Mouse (Mus musculus): ENCODE results near the gene Dynlt1c.
A peak's percentile ranks its signal among the peaks of the same experiment; 100 is the strongest.
"Not testable (repeated sequence)": the region's sequence is repeated elsewhere in the genome, so short reads cannot be mapped to it uniquely, and the experiment has no call there.

Dynlt1c gene

DNA sequence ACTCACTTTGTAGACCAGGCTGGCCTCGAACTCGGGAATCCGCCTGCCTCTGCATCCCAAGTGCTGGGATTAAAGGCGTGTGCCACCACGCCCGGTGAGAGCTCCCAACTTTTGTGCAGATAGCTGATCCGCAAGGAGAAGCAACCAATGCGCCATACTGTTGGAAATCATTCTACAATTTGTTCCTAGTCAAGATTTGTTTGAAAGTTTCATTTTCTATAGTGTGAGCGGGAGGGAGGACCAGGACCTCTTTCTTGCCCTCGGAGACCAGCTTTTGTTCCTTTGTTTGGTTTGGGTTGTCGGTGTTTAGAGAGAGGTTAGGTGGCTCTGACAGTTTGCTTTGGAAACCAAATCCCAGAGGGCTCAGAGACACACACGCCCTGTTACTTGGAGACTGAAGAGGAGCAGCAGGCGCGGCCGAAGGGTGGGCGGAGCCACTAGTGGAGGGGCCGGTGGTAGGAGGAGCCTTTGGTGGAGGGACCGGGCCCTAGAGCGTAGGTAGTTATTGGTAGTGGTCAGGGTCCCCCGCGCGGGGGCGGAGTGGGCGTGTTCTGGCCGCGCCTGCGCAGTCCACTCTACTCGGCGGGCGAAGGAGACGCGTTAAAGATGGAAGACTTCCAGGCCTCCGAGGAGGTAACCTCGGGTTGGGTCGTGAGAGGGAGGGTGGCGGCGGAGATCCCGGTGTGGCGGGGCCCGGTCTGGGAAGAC is at the start of gene Dynlt1c:
TSS of gene Dynlt1c (plus strand) at position 468 of the 708 bp plus-strand sequence.
- peak; percentile 85 to 88 for DNase-seq

DNA sequence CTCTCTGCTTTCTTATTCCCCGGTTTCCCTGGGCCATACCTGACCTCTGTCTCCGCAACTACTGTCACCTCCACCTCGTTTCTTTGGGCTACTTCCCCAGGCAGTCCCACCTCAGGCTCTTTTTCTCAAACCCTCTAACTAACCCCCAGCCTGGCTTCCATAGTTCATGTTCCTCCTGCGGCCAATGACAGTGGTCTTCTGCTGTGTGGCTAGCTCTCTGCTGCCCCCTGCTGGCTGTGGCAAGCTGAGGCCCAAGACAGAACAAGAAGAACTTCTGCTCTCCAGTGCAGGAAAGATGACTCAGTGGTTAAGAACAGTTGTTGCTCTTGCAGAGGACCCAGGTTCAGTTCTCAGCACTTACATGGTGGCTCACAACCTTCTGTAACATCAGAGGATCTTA is 47.7 kb upstream of the Dynlt1c start:
- DNase-seq = not testable (repeated sequence)

DNA sequence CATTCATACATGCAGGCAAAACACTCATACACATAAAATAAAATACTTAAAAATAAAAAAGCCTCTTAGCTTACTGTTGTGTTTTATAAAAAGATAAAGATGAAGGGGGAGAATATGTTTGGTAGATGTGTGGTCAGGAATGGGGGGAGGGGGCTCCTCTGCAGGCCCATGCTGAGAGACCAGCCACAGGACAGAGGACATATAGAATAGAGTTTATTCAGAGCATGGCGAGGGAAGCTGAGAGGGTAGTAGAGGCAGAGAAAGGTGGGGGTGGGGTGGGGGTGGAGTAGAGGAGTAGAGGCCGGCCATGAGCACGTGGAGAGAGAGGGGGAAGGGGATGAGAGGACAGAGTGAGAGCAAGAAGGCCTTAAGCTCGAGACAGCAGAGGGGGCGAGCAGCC is 47.2 kb upstream of the Dynlt1c start:
- DNase-seq = not testable (repeated sequence)

DNA sequence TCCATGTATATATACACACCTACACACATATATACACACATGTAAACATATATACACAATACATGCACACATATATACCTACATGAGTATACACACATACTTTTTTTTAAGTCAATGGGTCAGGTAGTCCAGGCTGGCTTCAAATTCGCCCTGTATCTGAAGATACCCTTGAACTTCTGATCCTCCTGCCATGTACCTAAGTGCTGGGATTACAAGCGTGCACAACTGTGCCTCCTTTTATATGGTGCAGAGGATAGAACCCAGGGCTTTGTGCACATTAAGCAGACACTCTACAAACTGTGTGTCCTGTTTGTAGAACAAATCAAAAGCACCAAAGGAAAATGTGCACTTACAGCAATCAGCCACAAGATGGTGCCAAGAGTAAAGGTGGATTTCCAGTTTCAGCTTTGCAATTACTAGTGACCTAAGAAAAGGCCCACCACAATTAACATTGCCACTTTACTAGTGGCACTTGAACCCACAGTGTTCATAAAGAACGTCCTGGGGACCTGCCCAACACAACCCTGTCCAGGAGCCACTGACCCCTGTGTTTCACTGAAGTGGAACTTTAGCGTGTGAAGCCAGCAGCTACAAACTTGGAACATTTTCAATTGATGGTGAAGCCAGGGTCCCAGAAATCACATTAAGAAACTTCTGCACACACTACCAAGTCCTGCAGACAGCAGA is 41.9 kb upstream of the Dynlt1c start:
- DNase-seq = not testable (repeated sequence)

DNA sequence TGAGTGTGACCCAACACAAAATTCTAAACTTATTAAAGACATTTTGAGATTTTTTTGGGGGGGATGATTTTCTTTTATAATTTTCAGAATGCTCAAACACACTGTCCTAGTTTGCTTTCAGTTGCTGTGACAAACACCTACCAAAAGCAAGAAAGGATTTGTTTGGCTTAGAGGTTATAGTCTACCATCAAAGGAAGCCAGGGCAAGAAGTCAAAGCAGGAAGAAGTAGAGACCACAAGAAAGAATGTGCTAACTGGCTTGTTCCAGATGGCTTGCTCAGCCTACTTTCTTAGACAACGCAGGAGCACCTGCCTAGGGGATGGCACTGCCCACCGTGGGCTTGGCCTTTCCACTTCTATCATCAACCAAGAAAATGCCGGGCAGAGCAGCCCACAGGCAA is 36.6 kb upstream of the Dynlt1c start:
- not testable (repeated sequence) for DNase-seq

DNA sequence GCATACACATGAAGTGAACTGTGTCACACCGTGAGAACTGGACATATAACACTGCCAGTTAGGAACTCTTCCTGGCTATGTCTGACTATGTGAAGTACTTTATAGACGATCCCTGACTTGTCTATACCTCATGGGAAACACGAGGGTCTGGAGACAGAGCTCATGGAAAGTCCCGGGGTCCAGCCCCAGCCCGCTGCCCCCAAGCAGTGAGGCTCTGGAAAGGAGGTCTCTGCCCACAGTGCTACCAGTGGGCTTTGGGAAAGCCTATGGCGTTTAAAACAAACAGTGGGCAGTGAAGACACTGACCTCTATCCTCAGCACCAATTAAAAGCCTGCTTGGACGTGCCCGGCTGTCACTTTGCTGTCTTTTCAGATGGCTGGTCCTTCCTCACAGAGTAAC is 33.6 kb upstream of the Dynlt1c start:
- DNase-seq = not testable (repeated sequence)

DNA sequence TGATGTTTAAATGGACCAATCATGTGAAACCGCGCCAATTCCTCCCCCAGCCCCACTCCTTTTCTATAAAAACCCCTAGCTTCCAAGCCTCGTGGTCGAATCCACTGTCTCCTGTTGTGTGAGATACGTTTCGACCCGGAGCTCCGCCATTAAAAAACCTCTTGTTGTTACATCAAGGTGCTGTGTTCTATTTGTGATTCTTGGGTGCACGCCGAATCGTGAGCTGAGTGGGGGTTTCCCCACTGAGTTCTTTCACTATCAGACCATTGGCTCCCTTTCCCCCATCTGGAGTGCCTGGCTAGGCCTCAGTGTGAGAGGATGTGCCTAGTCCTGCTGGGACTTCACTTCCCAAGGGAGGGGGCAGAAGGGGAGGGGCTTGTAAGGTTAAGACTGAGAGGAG is 30.2 kb upstream of the Dynlt1c start:
- DNase-seq = not testable (repeated sequence)

DNA sequence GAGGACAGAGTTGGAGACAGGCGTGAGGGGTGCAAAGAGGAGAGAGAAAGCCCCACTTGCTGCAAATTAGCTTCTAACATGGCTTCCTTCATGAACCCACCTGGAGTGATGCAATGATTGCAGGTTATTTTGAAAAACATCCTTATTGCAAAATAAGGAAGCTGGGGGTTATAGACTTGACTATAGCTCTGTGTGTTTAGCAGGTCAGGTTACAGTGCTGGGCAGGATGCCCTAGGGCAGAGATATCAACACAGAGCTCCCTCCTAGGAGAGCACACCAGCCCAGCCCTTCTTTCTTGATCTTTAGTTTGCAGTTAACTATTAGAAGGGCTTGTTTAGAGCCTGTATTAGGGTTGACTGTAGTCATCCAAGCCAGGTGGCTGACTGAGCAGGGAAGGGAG is 29.3 kb upstream of the Dynlt1c start:
- not testable (repeated sequence) for DNase-seq

DNA sequence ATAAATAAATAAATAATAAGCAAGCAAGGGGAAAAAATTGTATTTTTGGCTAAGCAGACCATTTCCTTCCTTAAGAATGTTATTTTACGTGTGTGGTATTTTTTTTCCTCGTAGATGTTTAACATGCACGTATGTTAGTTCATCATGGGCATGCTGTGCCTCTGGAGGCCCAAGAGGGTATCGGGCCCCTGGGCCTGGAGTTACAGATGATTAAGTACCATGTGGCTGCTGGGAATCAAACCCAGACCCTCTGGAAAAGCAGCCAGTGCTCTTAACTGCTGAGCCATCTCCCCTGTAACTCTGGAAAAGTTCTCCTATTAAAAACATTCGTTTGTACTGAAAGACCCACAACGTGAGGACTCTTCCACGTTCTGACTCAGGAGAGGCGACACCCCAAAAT is 26.1 kb upstream of the Dynlt1c start:
- DNase-seq = not testable (repeated sequence)

DNA sequence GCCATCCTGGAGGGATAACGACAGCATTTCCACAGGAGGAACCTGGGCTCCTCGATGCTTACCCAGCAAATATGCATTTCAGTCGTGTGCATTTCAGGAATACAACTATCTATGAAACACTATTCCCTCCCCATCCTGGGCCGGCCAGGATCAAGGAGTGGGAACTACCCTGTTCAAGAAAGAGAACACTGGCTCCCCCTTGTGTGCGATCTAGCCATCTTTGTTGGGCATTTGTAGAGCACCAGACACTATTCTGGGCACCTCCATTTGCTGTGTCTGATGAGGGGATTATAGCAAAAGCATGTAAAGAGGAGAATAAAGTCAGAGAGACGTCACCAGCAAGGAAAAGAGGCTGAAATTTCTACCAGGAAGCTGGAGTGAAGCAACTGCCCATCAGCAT is 12.8 kb upstream of the Dynlt1c start:
- DNase-seq = not testable (repeated sequence)

DNA sequence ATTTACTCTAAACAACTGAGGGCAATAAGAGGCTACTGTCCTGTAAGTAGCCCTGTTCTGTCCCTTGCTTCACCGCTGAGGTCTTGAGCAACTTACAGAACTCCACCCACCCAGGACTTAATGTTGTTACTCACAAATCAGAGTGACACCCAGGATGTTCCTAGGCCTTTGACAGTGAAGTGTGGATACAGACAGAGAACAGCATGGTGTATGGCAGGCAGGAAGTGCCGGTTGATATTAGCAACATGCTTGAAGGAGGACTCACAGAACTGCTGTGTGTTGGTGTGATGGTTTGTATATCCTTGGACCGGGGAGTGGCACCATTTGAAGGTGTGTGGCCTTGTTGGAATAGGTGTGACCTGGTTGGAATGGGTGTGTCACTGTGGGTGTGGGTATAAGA is 9.4 kb upstream of the Dynlt1c start:
- not testable (repeated sequence) for DNase-seq

DNA sequence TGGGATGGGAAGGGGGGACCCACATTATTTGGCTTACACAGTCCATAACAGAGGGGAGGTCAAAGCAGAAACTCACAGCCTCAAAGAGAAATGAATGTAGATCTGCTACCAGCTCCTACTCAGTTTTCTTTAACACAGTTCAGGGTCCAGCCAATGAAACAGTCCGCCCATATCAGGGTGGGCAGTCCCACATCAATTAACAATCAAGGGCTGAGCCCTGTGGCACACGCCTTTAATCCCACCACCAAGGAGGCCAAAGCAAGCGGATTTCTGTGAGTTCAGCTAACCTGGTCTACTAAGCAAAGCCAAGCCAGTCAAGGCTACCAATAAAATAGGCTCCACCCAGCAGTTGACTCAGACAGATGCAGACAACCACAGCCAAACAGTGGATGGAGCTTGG is 7.6 kb upstream of the Dynlt1c start:
- DNase-seq = not testable (repeated sequence)

DNA sequence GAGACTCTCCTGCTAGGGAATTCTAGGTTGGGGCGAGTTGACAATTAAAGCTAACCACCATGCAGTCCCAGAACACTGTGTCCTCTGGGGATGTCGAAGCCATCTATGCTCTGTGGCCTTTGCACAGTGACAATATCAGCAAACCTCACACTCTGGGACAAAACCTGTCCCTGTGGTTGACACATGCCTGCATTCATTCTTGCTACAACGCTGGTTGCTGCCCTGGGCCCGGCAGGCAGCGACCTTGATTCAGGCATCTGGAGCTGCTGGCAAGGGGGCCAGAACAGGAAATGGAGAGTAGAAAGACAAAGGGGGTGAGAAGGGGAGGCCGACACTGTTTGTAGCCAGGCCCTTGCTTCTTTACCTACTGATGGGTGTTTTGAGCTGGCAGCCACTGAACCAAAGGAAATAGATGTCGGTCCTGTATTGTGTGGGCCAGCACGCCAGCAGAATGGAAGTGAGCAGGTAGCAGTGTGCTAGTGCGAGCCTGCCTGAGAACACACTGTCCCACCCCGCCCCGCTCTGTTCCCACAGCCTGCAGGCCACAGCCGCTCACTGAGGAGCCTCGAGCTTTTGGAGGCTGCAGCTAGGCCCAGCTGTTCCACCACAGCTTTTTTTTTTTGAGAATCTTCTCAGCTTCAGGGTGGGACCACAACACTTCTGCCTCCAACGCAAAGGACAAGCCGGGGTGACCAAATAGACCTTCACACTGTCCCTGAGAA is 5.5 kb upstream of the Dynlt1c start:
- not testable (repeated sequence) for DNase-seq

DNA sequence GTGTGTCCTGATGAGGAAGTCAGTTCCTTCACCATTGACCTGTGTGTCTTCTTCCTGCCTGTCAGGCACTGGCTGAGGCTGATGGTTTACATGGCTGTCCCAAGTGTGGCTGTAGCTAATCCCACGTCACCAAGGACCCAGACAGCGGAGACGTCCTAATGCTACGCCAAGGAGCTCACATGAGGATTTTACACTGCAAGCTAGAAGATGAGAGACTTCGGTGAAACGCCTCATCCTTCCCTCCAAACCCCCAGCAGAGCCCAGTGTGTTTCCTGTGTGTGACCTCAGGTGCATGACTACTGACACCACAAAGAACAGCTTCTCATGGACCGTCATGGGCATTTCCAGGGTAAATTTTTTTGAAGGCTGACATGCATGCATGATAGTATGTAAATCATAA is 3.1 kb upstream of the Dynlt1c start:
- not testable (repeated sequence) for DNase-seq

DNA sequence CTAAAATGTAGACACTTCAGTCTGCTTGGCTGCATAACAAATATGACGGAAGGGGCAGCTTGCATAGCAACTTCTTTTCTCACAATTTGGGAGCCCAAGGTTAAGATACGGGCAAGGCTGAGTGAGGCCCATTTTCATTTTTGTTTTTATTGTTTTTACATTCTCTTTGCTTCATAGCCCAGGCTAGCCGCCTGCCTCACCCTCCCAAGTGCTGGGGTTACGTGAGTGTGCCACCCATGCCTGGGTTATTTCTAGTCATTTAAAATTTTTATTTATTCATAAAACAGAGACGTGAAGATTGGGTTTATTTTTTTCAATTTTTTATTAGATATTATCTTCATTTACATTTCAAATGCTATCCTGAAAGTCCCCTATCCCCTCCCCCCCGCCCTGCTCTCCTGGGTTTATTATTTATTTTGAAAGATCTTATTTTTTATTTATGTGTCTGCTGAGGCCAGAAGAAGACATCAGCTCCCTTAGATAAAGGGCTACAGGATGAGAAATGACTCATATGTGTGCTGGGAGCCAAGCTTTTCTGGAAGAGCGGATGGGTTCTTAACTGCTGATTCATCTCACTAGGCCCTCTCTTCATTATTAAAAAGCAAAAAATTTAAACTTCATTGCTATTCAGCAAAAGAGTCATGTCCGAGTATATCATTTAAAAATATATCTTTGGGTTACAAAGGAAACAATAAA is 1.1 kb upstream of the Dynlt1c start:
- DNase-seq = not testable (repeated sequence)

DNA sequence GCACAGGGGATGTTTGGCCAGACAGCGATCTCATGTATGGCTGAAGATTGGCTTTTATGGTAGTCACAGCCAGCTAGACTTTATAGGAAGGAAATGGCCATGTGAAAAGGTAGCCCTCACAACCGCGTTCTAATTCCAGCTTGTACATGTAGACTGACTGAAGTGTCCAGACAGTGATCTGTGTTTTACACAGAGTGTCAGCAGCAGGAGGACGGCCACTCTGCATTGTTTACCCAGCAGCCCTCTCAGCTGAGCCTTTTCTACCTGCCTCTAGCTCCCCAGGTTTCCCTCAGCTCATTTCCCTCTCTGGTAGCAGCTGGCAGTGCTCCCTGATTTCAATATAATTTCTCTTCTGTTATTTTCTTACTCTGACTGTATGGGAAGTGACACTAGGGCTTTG is 734 bp downstream of the Dynlt1c start:
- DNase-seq = not testable (repeated sequence)

DNA sequence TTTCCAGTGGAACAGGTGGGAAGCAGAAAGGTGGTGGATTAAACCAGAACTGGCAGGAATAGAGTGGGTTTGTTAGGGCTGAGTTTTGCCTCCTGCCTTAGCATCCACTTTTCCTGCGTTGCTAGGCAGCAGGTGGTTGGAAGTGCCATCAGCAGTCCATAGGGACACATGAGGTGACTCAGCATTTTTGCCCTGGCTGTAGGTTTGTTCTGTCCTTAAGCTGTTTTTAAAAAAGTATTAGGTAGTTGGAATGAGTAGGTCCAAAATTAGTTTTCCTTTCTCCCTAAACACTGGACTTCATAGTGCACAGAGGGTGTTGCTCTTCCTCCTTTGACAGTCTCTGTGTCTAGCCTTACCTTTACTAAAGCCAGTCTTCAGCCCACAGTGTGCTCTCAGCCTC is 3.9 kb downstream of the Dynlt1c start:
- not testable (repeated sequence) for DNase-seq

DNA sequence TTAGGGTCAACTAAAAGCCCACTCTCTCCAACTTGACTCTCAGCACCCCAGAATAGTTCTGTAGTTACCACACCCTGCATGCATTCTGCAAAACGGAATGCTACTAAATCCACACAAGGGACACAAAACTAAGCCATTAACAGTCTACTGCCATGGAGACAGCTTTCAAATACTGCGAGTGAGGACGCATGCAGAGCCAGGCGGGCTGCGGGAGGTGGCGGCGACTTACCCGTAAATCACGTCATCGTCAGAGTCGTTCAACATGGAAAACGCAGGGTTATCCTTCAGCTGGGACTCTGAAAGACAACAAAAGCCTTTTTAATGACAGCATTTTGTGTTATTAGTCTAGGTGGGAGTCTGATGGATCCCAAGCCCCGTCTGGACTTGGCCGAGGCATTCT is 12.1 kb downstream of the Dynlt1c start:
- DNase-seq = not testable (repeated sequence)

DNA sequence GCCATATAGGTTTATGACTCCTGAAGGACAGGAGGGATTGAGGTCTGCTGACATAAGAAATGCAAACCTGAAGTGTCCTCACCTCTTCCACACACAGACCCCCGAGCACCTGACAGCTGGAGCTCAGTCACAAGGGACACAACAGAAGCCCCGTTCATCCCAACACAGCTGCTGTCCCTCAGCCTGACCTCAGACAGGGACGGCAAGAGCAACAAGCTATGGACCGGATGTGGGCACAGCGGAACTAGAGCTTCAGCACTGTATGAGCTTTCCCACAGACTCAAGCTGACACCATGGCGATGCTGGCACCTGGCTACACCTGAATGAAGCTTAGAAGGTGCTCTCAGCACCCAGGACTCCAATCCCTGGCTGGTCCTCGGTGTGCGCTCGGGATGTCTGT is 12.8 kb downstream of the Dynlt1c start:
- DNase-seq = not testable (repeated sequence)

DNA sequence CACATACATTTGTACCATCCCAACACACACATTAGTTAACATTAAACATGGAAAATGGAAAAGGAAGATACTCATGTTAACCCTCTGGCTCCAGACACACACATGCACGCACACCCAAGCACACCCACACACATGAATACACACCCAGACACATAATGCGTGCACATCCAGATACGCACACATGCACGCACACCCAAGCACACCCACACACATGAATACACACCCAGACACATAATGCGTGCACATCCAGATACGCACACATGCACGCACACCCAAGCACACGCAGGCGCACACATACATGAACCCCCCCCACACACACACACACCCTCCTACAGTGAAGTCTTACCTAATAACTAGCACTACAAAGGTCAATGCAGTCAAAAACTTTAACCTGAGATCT is 15.3 kb downstream of the Dynlt1c start:
- not testable (repeated sequence) for DNase-seq

DNA sequence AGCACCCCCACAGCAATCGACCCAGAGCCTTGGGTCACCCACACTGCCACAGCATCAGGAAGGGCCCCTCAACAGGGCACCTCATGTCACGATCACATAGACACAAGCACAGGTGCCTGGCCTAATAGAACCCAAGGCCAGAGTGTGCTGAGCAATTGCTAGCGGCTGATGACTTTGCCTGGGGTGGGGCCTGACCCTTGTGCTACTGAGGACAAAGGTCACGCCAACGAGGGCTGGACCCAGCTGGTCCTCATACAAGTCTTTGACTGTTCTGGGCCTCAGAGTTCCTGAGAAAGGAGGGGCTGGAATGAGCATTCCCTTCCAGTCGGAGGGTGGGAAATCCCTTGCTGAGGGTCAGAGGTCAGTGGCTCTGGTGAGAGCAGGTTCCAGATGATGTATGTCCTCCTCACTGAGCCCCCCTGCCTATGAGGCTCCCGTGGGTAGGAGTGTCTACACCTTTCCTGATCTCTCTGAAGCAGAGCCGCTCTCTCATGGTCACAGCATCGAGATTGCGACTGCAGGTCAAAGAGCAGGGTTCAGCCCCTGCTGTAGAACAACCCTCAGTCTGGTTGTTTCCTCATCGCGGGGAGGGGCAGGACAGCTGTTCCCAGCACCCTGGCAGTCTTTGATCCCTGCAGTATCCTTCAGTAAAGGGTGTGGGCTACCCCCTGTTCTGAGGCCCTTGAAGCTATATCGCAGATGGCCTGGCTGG is 16.4 kb downstream of the Dynlt1c start:
- DNase-seq = not testable (repeated sequence)

DNA sequence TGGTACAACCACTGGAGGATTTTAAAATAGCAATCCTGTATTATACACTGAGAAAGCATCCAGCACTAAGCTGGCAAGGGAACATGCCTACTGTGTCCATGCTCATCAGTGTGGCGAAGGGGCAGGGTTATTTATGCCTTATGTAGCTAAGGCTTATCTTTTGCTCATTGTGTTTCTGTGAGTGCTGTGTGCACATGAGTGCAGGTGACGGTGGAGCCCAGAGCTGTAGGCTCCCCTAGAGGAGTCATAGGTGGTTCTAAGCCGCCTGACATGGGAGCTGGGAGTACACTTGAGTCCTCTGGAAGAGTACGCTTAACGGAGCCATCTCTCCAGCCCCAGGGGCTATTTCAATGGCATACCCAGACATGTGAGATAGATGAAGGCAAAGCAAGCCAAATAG is 17.8 kb downstream of the Dynlt1c start:
- DNase-seq = peak in 1 of 2 experiments; percentile 32

Data from cerebellum, postnatal 10 days (tissue).